Mouse (Mus musculus) A20 (cell line): Measurements from ENCODE around the gene Strc.
A peak's percentile ranks its signal among the peaks of the same experiment; 100 is the strongest.
"Not testable (repeated sequence)": the region's sequence is repeated elsewhere in the genome, so short reads cannot be mapped to it uniquely, and the experiment has no call there.

Experiments
- DNase-seq: peaks from one replicate; pipeline ENCODE4 v3.0.0-alpha.2; 2011; ENCODE audit warnings: low read depth, low spot score

The Strc gene

GRCm38 (mm10) chr2:121386961-121387575 lies at the start of gene Strc:
Gene Strc, minus strand, starts transcription at chr2:121387168.
- not testable (repeated sequence) for DNase-seq

GRCm38 (mm10) chr2:121434854-121435253 lies 47.9 kb upstream of the Strc start:
- peak; percentile 48 for DNase-seq

- DNase-seq: no peak
These were observed 38.9 kb upstream of the Strc start for GRCm38 (mm10) chr2:121425890-121426289.

- no peak for DNase-seq
These were observed 36.2 kb upstream of the Strc start for GRCm38 (mm10) chr2:121423166-121423565.

- no peak for DNase-seq
These were observed 31.5 kb upstream of the Strc start for GRCm38 (mm10) chr2:121418476-121418875.

GRCm38 (mm10) chr2:121416356-121416755 lies 29.4 kb upstream of the Strc start:
- no peak for DNase-seq

GRCm38 (mm10) chr2:121415591-121415990 lies 28.6 kb upstream of the Strc start:
- DNase-seq: no peak

- DNase-seq: no peak
These were observed 28.1 kb upstream of the Strc start for GRCm38 (mm10) chr2:121415103-121415502.

- DNase-seq: peak; percentile 76
These were observed 27.2 kb upstream of the Strc start for GRCm38 (mm10) chr2:121414139-121414685.

GRCm38 (mm10) chr2:121413387-121414042 lies 26.5 kb upstream of the Strc start, which contains the start of the genes Pdia3 and Catsper2:
Gene Pdia3, plus strand, starts transcription at chr2:121413775.
Gene Catsper2, minus strand, starts transcription at chr2:121413792.
- peak; percentile 97 for DNase-seq

GRCm38 (mm10) chr2:121412843-121413386 lies 25.9 kb upstream of the Strc start:
- DNase-seq: no peak

GRCm38 (mm10) chr2:121408160-121408559 lies 21.2 kb upstream of the Strc start:
- DNase-seq: peak; percentile 76

GRCm38 (mm10) chr2:121403296-121403695 lies 16.3 kb upstream of the Strc start:
- DNase-seq: no peak

GRCm38 (mm10) chr2:121396624-121397023 lies 9.7 kb upstream of the Strc start:
- DNase-seq: peak; percentile 78

GRCm38 (mm10) chr2:121374766-121375165 lies 12.2 kb downstream of the Strc start:
- DNase-seq: no peak

GRCm38 (mm10) chr2:121372266-121372665 lies 14.7 kb downstream of the Strc start:
- DNase-seq: no peak

GRCm38 (mm10) chr2:121370921-121371320 lies 16.0 kb downstream of the Strc start:
- no peak for DNase-seq

- no peak for DNase-seq
These were observed 18.1 kb downstream of the Strc start for GRCm38 (mm10) chr2:121368831-121369230.

- no peak for DNase-seq
These were observed 23.3 kb downstream of the Strc start for GRCm38 (mm10) chr2:121363656-121364055.

GRCm38 (mm10) chr2:121359461-121359860 lies 27.5 kb downstream of the Strc start:
- no peak for DNase-seq

GRCm38 (mm10) chr2:121358381-121358780 lies 28.6 kb downstream of the Strc start:
- peak; percentile 59 for DNase-seq

- DNase-seq: no peak
These were observed 29.0 kb downstream of the Strc start for GRCm38 (mm10) chr2:121357961-121358360.

GRCm38 (mm10) chr2:121357494-121357893 lies 29.5 kb downstream of the Strc start, which contains the start of gene Ckmt1:
Gene Ckmt1, plus strand, starts transcription at chr2:121357714.
- DNase-seq: no peak
